Mouse (Mus musculus) macrophage (primary cell): ENCODE measurements around the gene Mtor. TPM values are rescaled to one million over a fixed set of nuclear protein-coding genes. Genes with fewer than 3 reads are reported as not detected.

Source experiments
- H3K27ac ChIP-seq: fragments of 350-480 bp; formaldehyde crosslinking; 2 replicates; pipeline ENCODE4 v1.9.0; 2021
- H3K36me3 ChIP-seq: fragments of 350-480 bp; formaldehyde crosslinking; 2 replicates; pipeline ENCODE4 v1.9.0; 2021; ENCODE audit errors: inconsistent target
- H3K4me3 ChIP-seq: fragments of 350-480 bp; formaldehyde crosslinking; 2 replicates; pipeline ENCODE4 v1.9.0; 2021; ENCODE audit errors: inconsistent target
- H3K79me2 ChIP-seq: fragments of 350-480 bp; formaldehyde crosslinking; 2 replicates; pipeline ENCODE4 v1.9.0; 2021; ENCODE audit errors: inconsistent target
- WGBS: methylation state at CpG from one replicate; pipeline ENCODE4 v1.1.7; 2026; ENCODE audit warnings: inconsistent platforms; ENCODE audit not compliant: missing documents; 5-methylcytosine and 5-hydroxymethylcytosine counted together
- polyA plus RNA-seq: library from polyadenylated mRNA; stranded (reverse); fragments of 250-400 nt; gene quantifications from 3 replicates; pipeline ENCODE4 v1.2.4, GENCODE M21; 2018; ENCODE audit warnings: inconsistent platforms

Mtor gene
- polyA plus RNA-seq, 1 experiment from 2014 or later, result 14.5 TPM

DNA sequence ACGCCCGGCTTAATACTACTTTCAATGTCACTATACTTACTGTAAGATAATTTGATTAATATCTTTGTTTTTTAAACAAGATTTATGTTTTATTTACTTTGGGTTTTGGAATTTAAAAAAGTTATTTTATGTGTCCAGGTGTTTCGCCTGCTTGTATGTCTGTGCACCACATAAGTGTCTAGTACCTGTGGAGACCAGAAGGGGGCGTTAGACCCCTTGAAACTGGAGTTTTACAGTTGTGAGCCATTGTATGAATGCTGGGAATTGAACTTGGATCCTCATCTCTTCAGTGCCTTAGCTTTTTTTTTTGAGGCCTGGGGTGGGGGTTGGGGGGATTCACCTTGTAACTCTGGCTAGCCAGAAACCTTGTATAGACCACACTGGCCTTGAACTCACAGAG is 13.4 kb downstream of the Mtor start:
- 95% methylated on average over 4 of the region's 4 CpGs for WGBS
- Histone ChIP-seq H3K79me2 (no peaks in the 10 kb centered on the region), H3K4me3 (no peak overlapping the region), H3K27ac (no peak overlapping the region), H3K36me3 (peaks cover 96% of the 10 kb centered on the region)

DNA sequence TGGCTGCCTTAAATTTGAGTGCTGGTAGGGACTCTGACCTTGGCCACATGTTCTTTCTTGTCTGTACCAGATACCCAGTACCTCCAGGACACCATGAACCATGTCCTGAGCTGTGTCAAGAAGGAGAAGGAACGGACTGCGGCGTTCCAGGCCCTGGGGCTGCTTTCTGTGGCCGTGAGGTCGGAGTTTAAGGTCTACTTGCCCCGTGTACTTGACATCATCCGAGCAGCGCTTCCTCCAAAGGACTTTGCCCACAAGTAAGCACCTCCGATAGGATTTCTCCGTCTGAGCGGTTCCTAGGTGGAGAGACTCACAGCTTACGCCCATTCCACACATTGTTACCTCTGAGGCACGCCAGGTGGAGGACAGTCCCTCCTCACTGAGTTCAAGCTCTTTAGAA is 14.3 kb downstream of the Mtor start:
- WGBS, result 94% methylated on average over 12 of the region's 13 CpGs
- no peak overlapping the region for H3K4me3 ChIP-seq
- peaks cover 94% of the 10 kb centered on the region for H3K36me3 ChIP-seq

DNA sequence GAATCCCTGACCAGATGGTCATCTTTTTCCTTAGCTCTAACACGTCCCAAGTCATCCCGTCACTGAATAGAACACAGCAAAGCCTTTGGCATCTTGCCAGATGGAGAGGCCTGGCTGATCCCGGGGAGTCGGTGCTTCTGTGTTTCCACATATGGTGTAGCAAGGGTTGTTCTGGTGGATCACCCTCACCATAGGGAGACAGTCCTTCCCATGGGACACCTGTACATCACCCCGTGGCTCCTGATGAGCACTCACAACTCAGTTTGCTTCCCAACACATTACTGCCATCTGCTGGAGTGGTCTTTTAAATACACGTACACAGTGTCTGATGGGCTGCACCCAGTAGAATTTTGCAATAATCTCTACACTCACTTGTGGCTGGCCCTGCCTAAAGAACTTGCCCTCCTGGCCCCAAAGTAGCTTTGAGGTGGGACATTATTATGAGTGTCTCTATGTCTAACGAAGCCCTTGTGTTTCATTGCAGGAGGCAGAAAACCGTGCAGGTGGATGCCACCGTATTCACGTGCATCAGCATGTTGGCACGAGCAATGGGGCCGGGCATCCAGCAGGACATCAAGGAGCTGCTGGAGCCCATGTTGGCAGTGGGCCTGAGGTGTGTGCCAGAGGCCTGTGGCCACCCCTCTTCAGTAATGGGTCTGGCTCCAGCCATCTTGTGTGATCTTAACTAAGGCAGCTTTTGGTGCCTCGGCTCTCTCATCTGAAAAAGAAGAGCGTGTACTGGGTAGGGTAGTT is 15.0 kb downstream of the Mtor start:
- WGBS, result 90% methylated on average over 14 of the region's 14 CpGs
- Histone ChIP-seq H3K36me3 (peaks cover 94% of the 10 kb centered on the region), H3K27ac (no peak overlapping the region), H3K4me3 (no peak overlapping the region), H3K79me2 (no peaks in the 10 kb centered on the region)

More for the DNA sequence above, 14.3 kb downstream of the Mtor start:
- Histone ChIP-seq H3K27ac (no peak overlapping the region), H3K79me2 (no peaks in the 10 kb centered on the region)

DNA sequence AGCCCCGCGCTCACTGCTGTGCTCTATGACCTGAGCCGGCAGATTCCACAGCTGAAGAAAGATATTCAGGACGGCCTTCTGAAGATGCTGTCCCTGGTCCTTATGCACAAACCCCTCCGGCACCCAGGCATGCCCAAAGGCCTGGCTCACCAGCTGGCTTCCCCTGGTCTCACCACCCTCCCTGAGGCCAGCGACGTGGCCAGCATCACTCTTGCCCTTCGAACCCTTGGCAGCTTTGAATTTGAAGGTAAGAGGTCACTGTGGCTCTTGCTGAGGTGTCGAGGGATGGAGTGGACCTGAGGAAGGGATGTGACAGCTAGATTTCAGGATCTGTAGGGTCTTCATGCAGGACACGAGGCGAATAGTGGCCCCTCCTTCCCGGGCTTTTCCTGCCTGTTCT is 15.9 kb downstream of the Mtor start:
- WGBS, result 95% methylated on average over 12 of the region's 12 CpGs
- Histone ChIP-seq H3K27ac (no peak overlapping the region), H3K79me2 (no peaks in the 10 kb centered on the region), H3K36me3 (peaks cover 94% of the 10 kb centered on the region), H3K4me3 (no peak overlapping the region)

DNA sequence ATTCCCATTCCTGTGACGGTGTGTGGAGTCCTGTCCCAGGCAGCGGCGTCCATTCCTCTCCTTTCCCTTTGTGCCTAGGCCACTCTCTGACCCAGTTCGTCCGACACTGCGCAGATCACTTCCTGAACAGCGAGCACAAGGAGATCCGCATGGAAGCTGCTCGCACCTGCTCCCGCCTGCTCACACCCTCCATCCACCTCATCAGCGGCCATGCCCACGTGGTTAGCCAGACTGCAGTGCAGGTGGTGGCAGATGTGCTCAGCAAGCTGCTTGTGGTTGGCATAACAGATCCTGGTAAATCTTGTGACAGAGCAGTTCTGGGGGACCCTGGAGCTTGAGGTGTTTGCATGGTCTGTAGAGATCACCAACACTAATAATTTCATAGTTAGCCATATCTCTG is 16.5 kb downstream of the Mtor start:
- WGBS, result 93% methylated on average over 12 of the region's 12 CpGs
- Histone ChIP-seq H3K4me3 (no peak overlapping the region), H3K36me3 (peaks cover 94% of the 10 kb centered on the region), H3K27ac (no peak overlapping the region), H3K79me2 (no peaks in the 10 kb centered on the region)

DNA sequence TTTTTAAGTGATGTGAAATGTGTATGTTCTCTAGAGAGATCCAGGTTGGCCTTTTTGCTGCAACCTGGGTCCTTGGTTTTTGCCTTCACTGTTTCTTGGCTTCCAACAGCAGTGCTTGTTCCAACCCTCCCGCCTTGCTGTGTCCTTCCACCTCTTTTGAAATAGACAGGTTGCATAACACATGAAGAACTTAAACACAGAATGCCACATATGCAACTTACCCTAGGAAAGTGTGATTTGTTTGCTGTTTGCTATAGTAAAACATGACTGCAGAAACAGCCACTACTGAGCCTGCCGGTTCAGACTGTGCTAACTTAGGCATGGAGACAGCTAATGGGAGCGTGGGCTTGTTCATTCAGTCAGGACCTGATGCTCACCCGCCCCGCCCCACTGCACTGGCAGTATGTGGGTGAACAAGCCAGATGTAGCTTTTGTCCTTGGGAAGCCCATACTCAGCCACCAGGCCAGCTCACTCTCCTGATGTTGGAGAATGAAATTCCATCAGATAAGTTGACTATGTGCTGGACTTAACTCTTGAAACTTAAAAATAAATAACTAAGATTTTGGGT is 18.2 kb downstream of the Mtor start:
- Histone ChIP-seq H3K4me3 (no peak overlapping the region), H3K79me2 (no peaks in the 10 kb centered on the region), H3K36me3 (peaks cover 94% of the 10 kb centered on the region), H3K27ac (no peak overlapping the region)
- 80% methylated on average over 4 of the region's 5 CpGs for WGBS

DNA sequence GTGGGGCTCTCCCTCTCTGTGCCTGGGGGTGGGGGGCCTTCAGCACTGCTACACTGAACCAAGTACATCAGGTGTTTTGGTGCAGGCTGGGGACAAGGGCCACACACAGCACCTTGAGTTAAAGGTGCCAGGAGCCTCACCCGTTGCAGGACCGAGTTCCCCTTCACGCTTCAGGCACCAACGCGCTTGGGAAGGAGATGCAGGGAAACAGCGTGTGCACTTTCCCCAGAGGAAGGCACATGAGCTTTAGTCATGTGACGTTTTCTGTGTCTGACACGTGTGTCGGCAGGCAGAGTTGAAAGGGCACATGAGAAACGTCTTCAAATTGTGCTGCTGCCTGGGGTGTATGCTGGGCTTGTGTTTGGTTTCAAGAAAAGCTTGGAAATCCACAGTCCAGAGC is 20.0 kb downstream of the Mtor start:
- H3K4me3 ChIP-seq, result no peak overlapping the region
- H3K36me3 ChIP-seq, result peaks cover 96% of the 10 kb centered on the region
- H3K79me2 ChIP-seq, result no peaks in the 10 kb centered on the region
- 97% methylated on average over 10 of the region's 10 CpGs for WGBS
- H3K27ac ChIP-seq, result no peak overlapping the region

DNA sequence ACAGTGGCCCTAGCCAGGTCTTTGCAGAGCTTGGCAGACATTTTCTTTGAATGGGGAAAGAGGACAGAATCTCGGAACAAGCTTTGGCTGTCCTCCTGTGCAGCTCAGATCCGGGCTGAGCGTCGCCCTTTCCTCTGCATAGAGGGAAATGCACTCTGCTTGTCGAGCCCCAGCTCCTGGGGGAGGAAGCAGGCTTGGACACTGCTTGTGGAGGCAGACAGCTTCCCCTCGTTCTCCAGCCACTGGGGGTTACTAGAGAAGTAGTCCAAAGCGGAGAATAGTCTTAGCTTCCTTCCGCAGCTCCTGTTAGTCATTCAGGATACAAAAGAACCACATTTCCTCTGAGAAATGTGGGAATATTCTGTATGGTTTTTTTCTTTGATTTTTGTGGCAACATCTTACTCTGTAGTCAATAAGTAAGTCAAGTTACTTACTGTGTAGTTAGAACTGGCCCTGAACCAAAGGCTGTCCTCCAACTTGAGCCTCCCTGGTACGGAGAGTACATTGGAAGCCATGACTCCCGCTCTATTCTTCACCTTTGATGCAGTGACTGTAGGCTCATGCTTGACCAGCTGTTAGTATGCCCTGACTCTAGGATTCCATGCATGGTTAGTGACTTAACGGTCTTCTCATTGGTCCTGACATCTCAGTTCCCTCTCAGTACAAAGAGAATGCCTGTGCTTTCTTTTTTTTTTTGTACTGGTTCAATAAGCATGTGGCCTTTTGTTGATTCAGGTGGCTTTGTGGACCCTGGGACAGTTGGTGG is 21.3 kb downstream of the Mtor start:
- Histone ChIP-seq H3K4me3 (no peak overlapping the region), H3K36me3 (peaks cover 86% of the 10 kb centered on the region), H3K27ac (no peak overlapping the region), H3K79me2 (no peaks in the 10 kb centered on the region)
- 96% methylated on average over 11 of the region's 11 CpGs for WGBS

DNA sequence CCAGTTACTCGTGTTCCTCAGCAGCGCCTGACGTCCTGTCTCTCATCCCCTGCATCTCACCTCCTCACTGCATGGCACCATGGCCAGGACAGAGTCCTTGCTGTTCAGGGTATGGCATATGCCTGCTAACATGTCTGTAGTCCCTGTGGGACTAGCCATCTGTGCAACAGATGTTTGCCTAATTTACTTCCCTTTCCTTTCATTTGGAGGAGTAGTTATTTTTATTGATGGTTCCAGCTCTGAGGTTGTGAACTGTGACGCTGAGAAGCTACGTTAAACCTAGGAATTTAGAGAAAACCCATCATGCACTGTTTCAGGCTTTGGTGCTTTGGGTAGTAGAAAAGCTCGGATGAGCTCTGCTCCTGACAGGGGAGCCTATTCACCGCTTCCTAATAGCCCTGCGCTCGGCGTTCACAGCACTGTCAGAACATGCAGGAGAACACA is 23.0 kb downstream of the Mtor start:
- WGBS, result 92% methylated on average over 10 of the region's 10 CpGs
- Histone ChIP-seq H3K4me3 (no peak overlapping the region), H3K27ac (no peak overlapping the region), H3K79me2 (no peaks in the 10 kb centered on the region), H3K36me3 (peaks cover 81% of the 10 kb centered on the region)

DNA sequence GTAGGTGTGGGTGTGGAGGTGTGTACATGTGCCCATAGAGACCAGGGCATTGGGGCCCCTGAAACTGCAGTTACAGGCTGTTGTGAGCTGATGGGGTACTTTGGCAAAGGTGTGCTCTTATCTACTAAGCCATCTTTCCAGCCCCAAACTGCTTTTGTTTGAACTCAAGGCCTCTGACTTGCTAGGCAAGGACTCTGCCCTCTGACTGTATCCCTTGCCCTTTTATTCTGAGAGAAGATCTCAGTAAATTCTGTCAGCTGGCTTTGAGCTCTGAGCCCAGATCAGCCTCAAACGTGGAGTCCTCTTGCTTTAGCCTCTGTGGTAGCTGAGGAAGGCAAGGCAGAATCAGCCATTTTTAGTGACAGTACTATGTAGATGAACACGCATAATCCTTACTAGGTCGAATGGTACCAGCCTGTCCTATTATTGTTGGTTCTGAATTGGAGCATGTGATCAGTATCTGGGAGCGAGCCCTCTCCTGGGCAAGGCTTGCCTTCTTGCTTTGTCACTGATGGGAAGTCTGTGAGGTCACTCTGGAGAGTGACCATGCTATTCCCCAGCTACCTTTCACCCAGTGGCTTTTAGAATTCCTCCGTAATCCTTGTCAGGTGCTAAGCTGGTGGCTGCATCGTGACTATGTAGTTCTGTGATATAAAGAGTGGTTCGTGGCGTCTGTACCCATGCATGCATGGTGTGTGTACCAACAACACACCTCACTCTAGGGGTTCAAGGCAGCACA is 24.2 kb downstream of the Mtor start:
- Histone ChIP-seq H3K4me3 (no peak overlapping the region), H3K27ac (no peak overlapping the region), H3K36me3 (peaks cover 79% of the 10 kb centered on the region), H3K79me2 (no peaks in the 10 kb centered on the region)
- 93% methylated on average over 8 of the region's 8 CpGs for WGBS

DNA sequence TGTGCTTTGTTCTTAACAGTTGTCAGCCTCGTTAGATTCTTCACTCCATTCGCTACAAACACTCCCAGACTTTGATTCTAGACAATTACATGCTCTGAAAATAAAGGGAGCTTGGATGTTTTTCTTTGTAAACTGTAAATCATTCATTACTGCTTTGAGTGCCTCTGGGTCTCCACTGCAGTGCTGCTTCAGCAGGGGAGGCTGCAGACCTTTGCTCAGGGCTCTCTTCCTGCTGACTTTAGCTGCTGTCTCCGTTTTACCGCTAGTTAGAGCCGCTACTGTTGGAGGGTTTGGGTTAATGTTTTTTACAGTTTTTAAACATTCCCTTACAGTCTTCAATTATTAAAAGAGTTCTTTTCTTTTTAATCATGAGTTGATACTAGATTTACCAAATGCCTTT is 25.1 kb downstream of the Mtor start:
- H3K36me3 ChIP-seq, result peaks cover 78% of the 10 kb centered on the region
- no peak overlapping the region for H3K4me3 ChIP-seq
- H3K27ac ChIP-seq, result no peak overlapping the region
- no peaks in the 10 kb centered on the region for H3K79me2 ChIP-seq
- WGBS, result 92% methylated on average over 5 of the region's 5 CpGs

DNA sequence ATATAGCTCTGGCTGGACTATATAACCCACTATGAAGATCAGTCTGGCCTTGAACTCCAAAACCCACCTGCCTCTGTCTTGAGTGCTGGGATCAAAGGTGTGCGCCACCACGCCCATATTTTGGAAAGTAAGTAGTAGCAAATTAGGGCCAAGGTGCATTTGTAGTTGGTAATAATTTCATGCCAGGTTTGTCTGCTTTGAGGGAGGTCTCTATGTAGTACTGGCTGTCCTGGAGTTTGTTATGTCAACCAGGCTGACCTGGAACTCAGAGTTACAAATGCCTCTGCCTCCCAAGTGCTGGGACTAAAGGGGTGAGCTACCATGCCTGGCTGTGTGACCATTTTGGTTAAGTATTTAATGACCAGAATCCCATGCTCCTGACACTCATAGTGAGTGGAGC is 31.8 kb downstream of the Mtor start:
- no peak overlapping the region for H3K4me3 ChIP-seq
- H3K36me3 ChIP-seq, result peaks cover 81% of the 10 kb centered on the region
- H3K27ac ChIP-seq, result no peak overlapping the region
- 100% methylated on average over 1 of the region's 2 CpGs for WGBS
- H3K79me2 ChIP-seq, result no peaks in the 10 kb centered on the region

DNA sequence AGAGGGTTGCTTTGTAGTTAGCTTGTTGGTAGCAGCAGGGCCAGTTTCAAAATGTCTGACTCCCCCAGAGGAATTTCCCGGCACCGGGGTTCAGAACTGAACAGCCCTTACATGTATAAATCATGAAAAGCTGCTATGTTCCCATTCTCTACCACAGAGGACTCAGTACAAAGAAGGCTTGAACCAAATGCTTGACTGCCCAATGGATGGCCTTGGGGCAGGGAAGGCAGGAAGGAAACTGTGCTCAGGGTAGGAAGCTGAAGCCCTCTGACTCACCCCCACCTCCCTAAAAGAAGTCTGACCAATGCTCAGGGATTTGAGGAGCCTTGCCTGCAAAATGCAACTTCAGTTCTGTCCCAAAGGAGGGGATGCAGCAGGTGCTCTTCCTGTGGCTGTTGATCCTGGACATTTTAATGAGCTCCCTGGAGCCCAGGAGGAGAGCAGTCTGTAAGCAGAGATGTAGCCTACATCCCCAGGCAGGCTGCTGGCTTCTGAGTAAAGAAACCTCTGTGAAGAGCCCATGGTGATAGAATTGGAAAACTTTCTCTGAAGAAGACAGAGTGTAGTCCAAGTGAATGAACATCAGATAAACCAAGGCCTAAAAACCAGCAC is 33.3 kb downstream of the Mtor start:
- no peak overlapping the region for H3K4me3 ChIP-seq
- H3K79me2 ChIP-seq, result no peaks in the 10 kb centered on the region
- 91% methylated on average over 2 of the region's 2 CpGs for WGBS
- peaks cover 87% of the 10 kb centered on the region for H3K36me3 ChIP-seq
- H3K27ac ChIP-seq, result no peak overlapping the region

DNA sequence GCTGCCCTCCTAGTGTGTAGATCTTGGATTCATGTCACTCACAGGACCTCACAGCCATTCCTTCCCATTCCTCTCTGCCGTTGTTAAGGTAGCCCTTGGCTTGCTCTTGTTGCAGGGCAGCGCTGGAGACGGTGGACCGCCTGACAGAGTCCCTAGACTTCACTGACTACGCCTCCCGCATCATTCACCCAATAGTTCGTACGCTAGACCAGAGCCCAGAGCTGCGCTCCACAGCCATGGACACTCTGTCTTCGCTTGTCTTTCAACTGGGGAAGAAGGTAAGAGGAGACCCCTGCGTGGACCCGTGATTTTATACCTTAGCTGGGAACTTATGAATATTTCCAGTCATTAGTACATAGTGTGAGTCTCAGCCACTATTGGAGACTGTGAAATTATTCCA is 36.1 kb downstream of the Mtor start:
- no peaks in the 10 kb centered on the region for H3K79me2 ChIP-seq
- no peak overlapping the region for H3K27ac ChIP-seq
- no peak overlapping the region for H3K4me3 ChIP-seq
- WGBS, result 96% methylated on average over 11 of the region's 12 CpGs
- H3K36me3 ChIP-seq, result peaks cover 89% of the 10 kb centered on the region
